Mouse (Mus musculus): ENCODE measurements at regions not wholly inside any gene's neighbourhood (a gene's known extent, or its start where the extent isn't known, plus 50 kb on each side); places are given as distances from the start of the nearest gene placed in this dataset.
"Not testable (repeated sequence)": the region's sequence is repeated elsewhere in the genome, so short reads cannot be mapped to it uniquely, and the experiment has no call there.

- not testable (repeated sequence) for H3K27ac ChIP-seq (ENCODE audit: low read depth); H3K9me3 ChIP-seq (ENCODE audit: control insufficient read depth, low read length); H3K9ac ChIP-seq (ENCODE audit: low read length); ATAC-seq (replicated peaks; ENCODE audit: low FRiP score, low TSS enrichment, low read depth); H3K4me2 ChIP-seq (ENCODE audit: low read length); H3K27me3 ChIP-seq (replicated peaks; ENCODE audit: control insufficient read depth, insufficient read depth, low read length); H3K4me3 ChIP-seq (ENCODE audit: low read depth, low read length); H3K36me3 ChIP-seq (ENCODE audit: control insufficient read depth, insufficient read depth, low read length); DNase-seq (ENCODE audit: low spot score); H3K4me1 ChIP-seq (replicated peaks; ENCODE audit: control insufficient read depth, insufficient read depth, low read length)
- no CpG with 5 or more reads among the region's 4 CpGs for WGBS
Observed at GRCm38 (mm10) chr3:96374343-96374624, 77.8 kb downstream of the BC107364 start.

GRCm38 (mm10) chr3:96373600-96374342 is 78.3 kb downstream of the BC107364 start:
- peak; percentile 88 for ATAC-seq (replicated peaks; ENCODE audit: low FRiP score, low TSS enrichment, low read depth)
- H3K27ac ChIP-seq (ENCODE audit: low read depth); H3K4me2 ChIP-seq (ENCODE audit: low read length); H3K4me1 ChIP-seq (replicated peaks; ENCODE audit: control insufficient read depth, insufficient read depth, low read length); H3K36me3 ChIP-seq (ENCODE audit: control insufficient read depth, insufficient read depth, low read length); H3K4me3 ChIP-seq (ENCODE audit: low read depth, low read length); DNase-seq (ENCODE audit: low spot score); H3K9me3 ChIP-seq (ENCODE audit: control insufficient read depth, low read length); H3K9ac ChIP-seq (ENCODE audit: low read length); H3K27me3 ChIP-seq (replicated peaks; ENCODE audit: control insufficient read depth, insufficient read depth, low read length): not testable (repeated sequence)
- WGBS: 0% methylated on average over 2 of the region's 43 CpGs

DNA sequence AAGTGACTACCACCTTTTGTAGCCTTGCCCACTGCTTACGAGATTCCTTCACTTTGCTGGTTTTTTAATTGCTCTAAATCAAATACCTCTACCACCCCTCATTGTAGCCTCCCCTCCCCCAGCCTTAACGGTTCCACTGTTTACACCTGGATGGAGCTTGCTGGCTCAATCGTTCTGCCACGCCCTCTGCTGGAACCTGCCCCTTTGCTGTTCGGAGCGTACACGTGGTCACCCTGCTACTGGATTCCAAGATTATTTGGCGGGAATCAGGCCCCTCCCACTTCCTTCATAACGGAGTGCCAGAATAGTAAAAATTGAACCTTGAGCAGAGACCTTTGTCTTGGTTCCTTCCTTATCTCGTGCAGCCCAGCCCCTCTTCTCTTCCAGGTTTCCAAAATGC is 68.8 kb upstream of the Fcgr1 start:
- not testable (repeated sequence) for H3K4me2 ChIP-seq (ENCODE audit: low read length); ATAC-seq (replicated peaks; ENCODE audit: low FRiP score, low TSS enrichment, low read depth); H3K9ac ChIP-seq (ENCODE audit: low read length); H3K4me3 ChIP-seq (ENCODE audit: low read depth, low read length); H3K36me3 ChIP-seq (ENCODE audit: control insufficient read depth, insufficient read depth, low read length); H3K4me1 ChIP-seq (replicated peaks; ENCODE audit: control insufficient read depth, insufficient read depth, low read length); H3K27ac ChIP-seq (ENCODE audit: low read depth); H3K9me3 ChIP-seq (ENCODE audit: control insufficient read depth, low read length)
- peak; percentile 46 for DNase-seq (ENCODE audit: low spot score)
- WGBS: 31% methylated on average over 10 of the region's 10 CpGs
- peaks cover 16% of the 10 kb centered on the region for H3K27me3 ChIP-seq (replicated peaks; ENCODE audit: control insufficient read depth, insufficient read depth, low read length)

- H3K27ac ChIP-seq (ENCODE audit: low read depth): no peak overlapping the region
- no peak overlapping the region for H3K4me3 ChIP-seq (ENCODE audit: low read depth, low read length)
- WGBS: 68% methylated on average over 3 of the region's 3 CpGs
- no peak overlapping the region for H3K4me2 ChIP-seq (ENCODE audit: low read length)
- no peak overlapping the region for H3K9ac ChIP-seq (ENCODE audit: low read length)
- DNase-seq (ENCODE audit: low spot score): no peak
- no peaks in the 10 kb centered on the region for H3K4me1 ChIP-seq (replicated peaks; ENCODE audit: control insufficient read depth, insufficient read depth, low read length)
- H3K36me3 ChIP-seq (ENCODE audit: control insufficient read depth, insufficient read depth, low read length): no peaks in the 10 kb centered on the region
- no peaks in the 10 kb centered on the region for H3K9me3 ChIP-seq (ENCODE audit: control insufficient read depth, low read length)
- peak; percentile 12; the same call in 1 of the 2 replicates for ATAC-seq (replicated peaks; ENCODE audit: low FRiP score, low TSS enrichment, low read depth)
- H3K27me3 ChIP-seq (replicated peaks; ENCODE audit: control insufficient read depth, insufficient read depth, low read length): peaks cover 16% of the 10 kb centered on the region
Observed at GRCm38 (mm10) chr3:96360816-96361215, 67.0 kb upstream of the Fcgr1 start.

- H3K4me1 ChIP-seq (replicated peaks; ENCODE audit: control insufficient read depth, insufficient read depth, low read length); H3K27ac ChIP-seq (ENCODE audit: low read depth); DNase-seq (ENCODE audit: low spot score); H3K9ac ChIP-seq (ENCODE audit: low read length); H3K4me2 ChIP-seq (ENCODE audit: low read length); H3K4me3 ChIP-seq (ENCODE audit: low read depth, low read length); H3K36me3 ChIP-seq (ENCODE audit: control insufficient read depth, insufficient read depth, low read length); H3K9me3 ChIP-seq (ENCODE audit: control insufficient read depth, low read length): not testable (repeated sequence)
- peak; percentile 89 for ATAC-seq (replicated peaks; ENCODE audit: low FRiP score, low TSS enrichment, low read depth)
- H3K27me3 ChIP-seq (replicated peaks; ENCODE audit: control insufficient read depth, insufficient read depth, low read length): peaks cover 16% of the 10 kb centered on the region
- 14% methylated on average over 1 of the region's 21 CpGs for WGBS
Observed at GRCm38 (mm10) chr3:96360214-96360536, 66.4 kb upstream of the Fcgr1 start.

DNA sequence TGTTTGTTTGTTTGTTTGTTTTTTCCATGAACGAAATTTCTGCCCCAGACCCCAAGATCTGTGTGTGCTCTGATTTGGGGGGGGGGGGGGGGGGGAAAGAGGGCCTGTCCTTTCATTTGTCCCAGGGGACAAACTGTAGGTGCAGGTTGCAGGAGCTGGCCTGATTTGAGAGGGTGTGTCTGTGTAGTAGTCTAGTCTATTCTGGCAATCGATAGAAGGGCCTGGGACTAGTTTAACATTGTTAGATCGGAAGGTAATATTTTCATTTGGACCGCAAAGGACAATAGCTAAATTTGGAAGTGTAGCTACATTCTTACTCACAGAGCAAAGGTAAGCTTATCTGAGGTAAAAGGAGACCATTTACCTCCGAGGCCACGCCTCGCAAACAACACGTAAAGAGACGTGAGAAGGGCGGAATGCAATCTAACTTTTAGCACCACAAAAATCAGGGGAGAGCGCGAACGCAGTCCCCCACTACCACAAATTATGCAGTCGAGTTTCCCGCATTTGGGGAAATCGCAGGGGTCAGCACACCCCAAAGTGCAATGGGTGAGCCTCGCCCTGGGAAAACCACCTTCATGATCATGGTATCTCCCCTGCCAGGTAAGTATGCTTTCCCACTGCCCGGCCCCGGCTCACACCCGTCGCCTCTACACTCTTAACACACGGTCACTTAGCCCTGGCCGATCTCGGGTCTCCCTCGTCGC is 65.9 kb upstream of the Fcgr1 start:
- not testable (repeated sequence) for H3K4me2 ChIP-seq (ENCODE audit: low read length); H3K4me3 ChIP-seq (ENCODE audit: low read depth, low read length); H3K27ac ChIP-seq (ENCODE audit: low read depth); H3K9ac ChIP-seq (ENCODE audit: low read length); H3K36me3 ChIP-seq (ENCODE audit: control insufficient read depth, insufficient read depth, low read length); DNase-seq (ENCODE audit: low spot score); H3K4me1 ChIP-seq (replicated peaks; ENCODE audit: control insufficient read depth, insufficient read depth, low read length); H3K9me3 ChIP-seq (ENCODE audit: control insufficient read depth, low read length)
- peaks cover 16% of the 10 kb centered on the region for H3K27me3 ChIP-seq (replicated peaks; ENCODE audit: control insufficient read depth, insufficient read depth, low read length)
- peak; percentile 85 for ATAC-seq (replicated peaks; ENCODE audit: low FRiP score, low TSS enrichment, low read depth)
- no CpG with 5 or more reads among the region's 26 CpGs for WGBS

DNA sequence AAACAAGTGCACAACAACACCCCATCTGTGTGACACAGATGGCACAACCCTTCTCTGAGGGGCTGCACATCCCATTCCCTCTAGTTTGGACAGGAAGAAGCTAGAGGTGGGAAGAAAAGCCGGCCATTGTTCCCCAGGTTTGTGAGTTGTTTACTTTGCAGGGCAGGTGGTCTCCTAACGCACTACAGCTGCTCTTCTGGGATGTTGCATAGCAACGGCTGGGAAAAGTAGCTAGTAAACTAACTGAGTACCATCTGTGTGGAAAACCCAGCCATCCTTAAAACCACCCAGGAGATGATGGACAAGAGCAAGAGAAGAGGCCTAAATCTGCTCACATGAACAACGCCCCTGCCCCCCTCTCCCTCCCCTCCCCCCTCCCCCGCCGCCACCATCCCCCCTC is 57.9 kb upstream of the Fcgr1 start:
- H3K4me3 ChIP-seq (ENCODE audit: low read depth, low read length); H3K27me3 ChIP-seq (replicated peaks; ENCODE audit: control insufficient read depth, insufficient read depth, low read length); ATAC-seq (replicated peaks; ENCODE audit: low FRiP score, low TSS enrichment, low read depth); DNase-seq (ENCODE audit: low spot score); H3K9me3 ChIP-seq (ENCODE audit: control insufficient read depth, low read length); H3K4me1 ChIP-seq (replicated peaks; ENCODE audit: control insufficient read depth, insufficient read depth, low read length); H3K4me2 ChIP-seq (ENCODE audit: low read length); H3K36me3 ChIP-seq (ENCODE audit: control insufficient read depth, insufficient read depth, low read length); H3K9ac ChIP-seq (ENCODE audit: low read length); H3K27ac ChIP-seq (ENCODE audit: low read depth): not testable (repeated sequence)
- no CpG with 5 or more reads among the region's 6 CpGs for WGBS

- not testable (repeated sequence) for H3K36me3 ChIP-seq (ENCODE audit: control insufficient read depth, insufficient read depth, low read length); ATAC-seq (replicated peaks; ENCODE audit: low FRiP score, low TSS enrichment, low read depth); H3K9ac ChIP-seq (ENCODE audit: low read length); H3K9me3 ChIP-seq (ENCODE audit: control insufficient read depth, low read length); H3K27ac ChIP-seq (ENCODE audit: low read depth); H3K4me3 ChIP-seq (ENCODE audit: low read depth, low read length); H3K4me2 ChIP-seq (ENCODE audit: low read length); H3K4me1 ChIP-seq (replicated peaks; ENCODE audit: control insufficient read depth, insufficient read depth, low read length); DNase-seq (ENCODE audit: low spot score); H3K27me3 ChIP-seq (replicated peaks; ENCODE audit: control insufficient read depth, insufficient read depth, low read length)
- no CpG with 5 or more reads among the region's 13 CpGs for WGBS
Observed at GRCm38 (mm10) chr3:96350985-96351384, 57.2 kb upstream of the Fcgr1 start.

- ATAC-seq (replicated peaks; ENCODE audit: low FRiP score, low TSS enrichment, low read depth); H3K9me3 ChIP-seq (ENCODE audit: control insufficient read depth, low read length); H3K4me1 ChIP-seq (replicated peaks; ENCODE audit: control insufficient read depth, insufficient read depth, low read length); H3K27ac ChIP-seq (ENCODE audit: low read depth); H3K4me2 ChIP-seq (ENCODE audit: low read length); H3K9ac ChIP-seq (ENCODE audit: low read length); H3K36me3 ChIP-seq (ENCODE audit: control insufficient read depth, insufficient read depth, low read length); H3K4me3 ChIP-seq (ENCODE audit: low read depth, low read length); DNase-seq (ENCODE audit: low spot score): not testable (repeated sequence)
- H3K27me3 ChIP-seq (replicated peaks; ENCODE audit: control insufficient read depth, insufficient read depth, low read length): peaks cover 32% of the 10 kb centered on the region
- WGBS: no CpG with 5 or more reads among the region's 17 CpGs
Observed at GRCm38 (mm10) chr3:96346543-96346942, 52.8 kb upstream of the Fcgr1 start.

Measured in intestine, embryonic 14.5 days (tissue).